Mouse (Mus musculus) heart, embryonic 15.5 days (tissue): Measurements from ENCODE around the gene Atxn2. TPM values are rescaled to one million over a fixed set of nuclear protein-coding genes. Genes with fewer than 3 reads are reported as not detected.

Experiments used
- ATAC-seq: fragments of 200-750 bp; cut with Nextera tagmentation; replicated peaks from 2 replicates; pipeline ENCODE4 v1.8.0; 2017; ENCODE audit warnings: low read depth, moderate TSS enrichment; ENCODE audit not compliant: insufficient number of reproducible peaks, insufficient read depth, low FRiP score
- H3K27ac ChIP-seq: fragments of 300-500 bp; sonication (generic); 2 replicates; pipeline ENCODE4 v1.5.1; 2015; ENCODE audit warnings: mild to moderate bottlenecking, inconsistent platforms
- H3K27me3 ChIP-seq: fragments of 300-500 bp; sonication (generic); 2 replicates; pipeline ENCODE4 v1.6.1; 2015; ENCODE audit warnings: inconsistent platforms
- H3K36me3 ChIP-seq: fragments of 300-500 bp; sonication (generic); 2 replicates; pipeline ENCODE4 v1.6.1; 2015; ENCODE audit warnings: mild to moderate bottlenecking, inconsistent platforms
- H3K4me1 ChIP-seq: fragments of 300-500 bp; sonication (generic); replicated peaks from 2 replicates; pipeline ENCODE4 v1.6.1; 2015; ENCODE audit warnings: inconsistent platforms
- H3K4me2 ChIP-seq: fragments of 300-500 bp; sonication (generic); 2 replicates; pipeline ENCODE4 v1.6.1; 2015; ENCODE audit warnings: inconsistent platforms, mild to moderate bottlenecking, moderate library complexity
- H3K4me3 ChIP-seq: fragments of 300-500 bp; sonication (generic); 2 replicates; pipeline ENCODE4 v1.5.1; 2015; ENCODE audit warnings: mild to moderate bottlenecking, inconsistent platforms
- H3K9ac ChIP-seq: fragments of 300-500 bp; sonication (generic); 2 replicates; pipeline ENCODE4 v1.6.1; 2015; ENCODE audit warnings: mild to moderate bottlenecking, inconsistent platforms
- H3K9me3 ChIP-seq: fragments of 300-500 bp; sonication (generic); replicated peaks from 2 replicates; pipeline ENCODE4 v1.6.1; 2016; ENCODE audit warnings: inconsistent platforms
- WGBS: fragments of 180-500 bp; shearing (Covaris S2); methylation state at CpG from one replicate; pipeline ENCODE4 v1.1.7; 2015; ENCODE audit warnings: mixed read lengths; 5-methylcytosine and 5-hydroxymethylcytosine counted together
- polyA plus RNA-seq: library from polyadenylated mRNA; unstranded; fragments of >200 nt; fragmentation: Nextera tagmentation; extraction: Ambion mirVana; gene quantifications from 2 replicates; pipeline ENCODE4 v1.2.1, GENCODE M21; 2015

Atxn2 gene
- polyA plus RNA-seq, 1 experiment from 2014 or later, result 63.7 TPM

DNA sequence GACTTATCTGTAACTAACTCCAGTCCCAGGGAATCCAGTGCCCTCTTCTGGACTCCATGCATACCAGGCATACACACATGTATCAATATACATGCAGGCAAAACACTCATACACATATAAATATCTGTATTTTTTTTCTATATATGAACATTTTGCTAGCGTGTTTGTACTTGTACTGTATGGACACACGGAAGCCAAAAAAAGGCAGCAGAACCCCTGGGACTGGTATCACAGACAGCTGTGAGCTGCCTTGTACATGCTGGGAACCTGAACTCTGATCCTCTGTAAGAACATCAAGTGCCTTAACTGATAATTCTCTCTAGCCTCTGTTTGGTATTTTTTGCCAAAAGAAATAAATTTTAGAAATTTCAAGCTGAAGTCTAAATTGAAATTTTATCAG, 87.3 kb downstream of the Atxn2 start:
- no peaks in the 10 kb centered on the region for H3K9me3 ChIP-seq
- no peaks in the 10 kb centered on the region for H3K4me1 ChIP-seq
- H3K27ac ChIP-seq, result no peak overlapping the region
- no peak overlapping the region for H3K9ac ChIP-seq
- no peak overlapping the region for H3K4me2 ChIP-seq
- 95% methylated on average over 2 of the region's 2 CpGs for WGBS
- H3K4me3 ChIP-seq, result no peak overlapping the region
- no peaks in the 10 kb centered on the region for H3K27me3 ChIP-seq
- ATAC-seq, result no peak
- peaks cover 85% of the 10 kb centered on the region for H3K36me3 ChIP-seq

DNA sequence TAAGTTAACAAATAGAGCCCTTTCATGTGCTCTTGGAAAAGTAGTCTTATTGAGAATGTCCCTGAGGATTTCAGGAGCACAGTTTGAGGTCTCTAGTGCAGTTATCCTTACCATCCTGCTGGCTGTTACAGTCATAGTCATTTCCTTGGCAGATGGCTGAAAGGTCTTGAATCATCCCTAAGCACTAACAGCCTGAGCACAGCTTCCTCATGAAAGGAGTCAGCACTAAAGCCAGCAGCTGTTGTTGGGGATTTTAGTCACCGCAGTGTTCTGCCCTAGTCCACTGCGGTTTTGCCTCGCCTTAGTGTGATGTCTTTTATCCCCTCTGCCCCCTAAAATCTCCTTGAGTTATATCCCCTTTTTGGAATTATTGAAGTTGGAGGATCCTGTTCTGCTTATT, 96.0 kb downstream of the Atxn2 start:
- no peaks in the 10 kb centered on the region for H3K9me3 ChIP-seq
- peaks cover 52% of the 10 kb centered on the region for H3K36me3 ChIP-seq
- H3K9ac ChIP-seq, result no peak overlapping the region
- H3K27me3 ChIP-seq, result no peaks in the 10 kb centered on the region
- H3K4me2 ChIP-seq, result no peak overlapping the region
- H3K27ac ChIP-seq, result no peak overlapping the region
- peaks cover 32% of the 10 kb centered on the region for H3K4me1 ChIP-seq
- no peak overlapping the region for H3K4me3 ChIP-seq
- no peak for ATAC-seq
- 78% methylated on average over 3 of the region's 3 CpGs for WGBS

- peaks cover 53% of the 10 kb centered on the region for H3K36me3 ChIP-seq
- WGBS, result 85% methylated on average over 2 of the region's 2 CpGs
Measured at GRCm38 (mm10) chr5:121808202-121808601, 97.1 kb downstream of the Atxn2 start.

DNA sequence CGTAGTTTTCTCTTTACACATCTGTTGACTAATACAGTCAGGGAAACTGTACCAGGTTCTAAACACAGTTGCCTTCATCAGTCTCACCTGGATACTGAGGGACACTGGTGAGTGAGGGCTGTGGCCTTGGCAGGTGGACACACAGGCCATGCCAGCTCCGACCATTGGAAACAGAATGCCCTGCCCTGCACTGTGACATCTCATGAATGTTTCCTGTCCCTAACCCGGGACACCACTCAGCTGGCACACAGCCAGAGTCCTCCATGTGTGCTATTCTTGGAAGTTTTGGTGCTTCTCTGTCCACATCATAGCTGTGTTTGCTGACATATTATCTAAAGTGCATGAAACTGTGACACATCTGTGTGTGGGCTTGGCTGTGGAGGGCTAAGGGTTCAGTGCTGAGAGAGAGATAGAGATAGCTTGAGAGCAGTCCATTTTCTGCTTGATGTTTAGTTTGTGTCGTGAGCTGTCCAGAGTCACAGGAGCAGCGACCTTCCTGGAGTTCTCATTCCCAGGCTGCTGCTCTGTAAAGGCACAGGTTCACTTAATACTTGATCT, 98.6 kb downstream of the Atxn2 start:
- 0 out of 2 replicates have a peak overlapping the region, but pooled peaks have one; percentile 1 for H3K4me2 ChIP-seq
- H3K27me3 ChIP-seq, result no peaks in the 10 kb centered on the region

More at GRCm38 (mm10) chr5:121808202-121808601, 97.1 kb downstream of the Atxn2 start:
- H3K27me3 ChIP-seq, result no peaks in the 10 kb centered on the region
- no peaks in the 10 kb centered on the region for H3K9me3 ChIP-seq
- H3K9ac ChIP-seq, result no peak overlapping the region
- H3K4me2 ChIP-seq, result no peak overlapping the region
- no peak overlapping the region for H3K27ac ChIP-seq
- ATAC-seq, result no peak
- no peak overlapping the region for H3K4me3 ChIP-seq
- peaks cover 39% of the 10 kb centered on the region for H3K4me1 ChIP-seq

GRCm38 (mm10) chr5:121810331-121811151, 99.4 kb downstream of the Atxn2 start:
- H3K36me3 ChIP-seq, result peaks cover 54% of the 10 kb centered on the region
- H3K4me3 ChIP-seq, result no peak overlapping the region
- no peaks in the 10 kb centered on the region for H3K9me3 ChIP-seq
- peak overlapping the region; percentile 46 for H3K27ac ChIP-seq
- 0 out of 2 replicates have a peak overlapping the region, but pooled peaks have one; percentile 22 for H3K9ac ChIP-seq
- ATAC-seq, result no peak
- peaks cover 39% of the 10 kb centered on the region for H3K4me1 ChIP-seq
- H3K27me3 ChIP-seq, result no peaks in the 10 kb centered on the region
- 75% methylated on average over 17 of the region's 17 CpGs for WGBS
- 0 out of 2 replicates have a peak overlapping the region, but pooled peaks have one; percentile 1 for H3K4me2 ChIP-seq

More for the DNA sequence above, 98.6 kb downstream of the Atxn2 start:
- no peak overlapping the region for H3K9ac ChIP-seq
- H3K9me3 ChIP-seq, result no peaks in the 10 kb centered on the region
- peaks cover 57% of the 10 kb centered on the region for H3K36me3 ChIP-seq
- peak overlapping the region; percentile 46 for H3K27ac ChIP-seq
- peaks cover 39% of the 10 kb centered on the region for H3K4me1 ChIP-seq
- 25% methylated on average over 5 of the region's 5 CpGs for WGBS
- no peak overlapping the region for H3K4me3 ChIP-seq
- no peak for ATAC-seq

GRCm38 (mm10) chr5:121811485-121811931, 100.4 kb downstream of the Atxn2 start:
- 74% methylated on average over 5 of the region's 5 CpGs for WGBS
- H3K27ac ChIP-seq, result peak overlapping the region; percentile 4
- no peaks in the 10 kb centered on the region for H3K27me3 ChIP-seq

DNA sequence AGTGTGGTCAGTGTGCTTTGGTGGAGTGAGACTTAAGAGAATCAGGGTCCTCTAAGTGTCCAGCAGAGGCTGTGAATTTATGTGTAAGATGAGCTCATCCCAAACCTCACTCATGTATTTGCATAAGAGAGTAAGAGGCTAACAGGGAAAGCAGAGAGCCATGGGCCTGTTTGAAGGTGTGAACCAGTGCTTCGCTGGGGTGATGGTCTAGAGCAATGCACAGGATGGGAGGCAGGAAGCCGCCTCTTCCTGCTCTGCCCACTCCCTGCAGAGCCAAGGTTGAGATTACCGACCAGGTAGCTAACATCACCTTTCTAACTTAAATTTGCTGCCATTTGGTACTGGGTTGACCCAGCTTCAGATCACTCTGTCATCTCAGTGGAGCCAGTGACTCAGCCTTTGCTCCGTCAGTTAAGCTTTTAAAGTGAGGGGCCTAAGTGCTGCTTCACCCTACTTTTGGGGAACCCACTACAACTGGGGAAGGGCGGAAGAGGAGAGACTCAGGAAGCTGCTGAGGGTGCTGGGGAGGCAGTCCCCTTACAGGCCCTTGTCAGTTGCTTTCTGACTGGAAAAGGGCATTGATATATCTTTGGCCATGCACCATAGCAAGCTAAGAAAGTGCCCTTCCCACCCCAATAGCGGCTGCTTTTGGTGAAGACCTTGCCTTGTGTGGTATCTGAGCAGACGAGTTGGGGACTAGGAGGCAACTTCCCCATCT, 101.5 kb downstream of the Atxn2 start:
- Histone ChIP-seq H3K4me2 (no peak overlapping the region), H3K27me3 (no peaks in the 10 kb centered on the region), H3K4me3 (no peak overlapping the region), H3K27ac (0 out of 2 replicates have a peak overlapping the region, but pooled peaks have one; percentile 4), H3K36me3 (peaks cover 65% of the 10 kb centered on the region), H3K9me3 (no peaks in the 10 kb centered on the region), H3K4me1 (peaks cover 35% of the 10 kb centered on the region), H3K9ac (no peak overlapping the region)
- 74% methylated on average over 7 of the region's 7 CpGs for WGBS
- no peak for ATAC-seq

More at GRCm38 (mm10) chr5:121811485-121811931, 100.4 kb downstream of the Atxn2 start:
- peaks cover 56% of the 10 kb centered on the region for H3K36me3 ChIP-seq
- H3K4me1 ChIP-seq, result peaks cover 39% of the 10 kb centered on the region
- ATAC-seq, result no peak
- H3K9ac ChIP-seq, result no peak overlapping the region
- H3K4me3 ChIP-seq, result no peak overlapping the region
- H3K9me3 ChIP-seq, result no peaks in the 10 kb centered on the region
- H3K4me2 ChIP-seq, result no peak overlapping the region

- no peak overlapping the region for H3K4me3 ChIP-seq
- H3K36me3 ChIP-seq, result peaks cover 70% of the 10 kb centered on the region
- H3K9me3 ChIP-seq, result no peaks in the 10 kb centered on the region
- H3K27me3 ChIP-seq, result no peaks in the 10 kb centered on the region
- H3K4me1 ChIP-seq, result peaks cover 35% of the 10 kb centered on the region
- H3K27ac ChIP-seq, result no peak overlapping the region
- 82% methylated on average over 10 of the region's 10 CpGs for WGBS
- no peak for ATAC-seq
- no peak overlapping the region for H3K4me2 ChIP-seq
- no peak overlapping the region for H3K9ac ChIP-seq
Measured at GRCm38 (mm10) chr5:121813744-121814143, 102.6 kb downstream of the Atxn2 start.

DNA sequence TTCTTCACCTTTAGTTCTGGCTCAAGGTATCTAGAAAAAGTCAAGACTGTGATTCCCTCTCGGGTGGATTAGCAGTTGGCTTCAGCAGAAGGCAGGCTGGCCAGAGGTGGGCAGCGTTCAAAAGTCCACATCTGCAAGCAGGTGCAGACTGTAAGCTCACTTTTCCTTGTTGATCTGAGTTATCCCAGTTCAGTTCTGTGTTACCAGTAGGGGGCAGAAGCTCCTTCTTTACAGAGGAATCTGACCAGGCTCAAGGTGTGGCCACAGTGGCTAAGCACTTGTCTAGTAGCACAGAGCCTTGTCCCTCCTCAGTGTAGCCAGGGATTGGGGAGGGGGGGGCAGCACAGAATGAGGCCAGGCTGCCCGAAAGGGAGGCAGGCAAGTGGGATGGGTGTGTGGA, 103.9 kb downstream of the Atxn2 start:
- Histone ChIP-seq H3K36me3 (peaks cover 78% of the 10 kb centered on the region), H3K27me3 (no peaks in the 10 kb centered on the region), H3K4me3 (no peak overlapping the region), H3K9ac (no peak overlapping the region), H3K4me1 (peaks cover 36% of the 10 kb centered on the region), H3K9me3 (no peaks in the 10 kb centered on the region), H3K27ac (no peak overlapping the region), H3K4me2 (no peak overlapping the region)
- no peak for ATAC-seq
- 52% methylated on average over 3 of the region's 3 CpGs for WGBS

- Histone ChIP-seq H3K27me3 (no peaks in the 10 kb centered on the region), H3K4me3 (no peak overlapping the region), H3K36me3 (peaks cover 76% of the 10 kb centered on the region), H3K9ac (no peak overlapping the region), H3K9me3 (no peaks in the 10 kb centered on the region), H3K4me2 (no peak overlapping the region), H3K4me1 (peaks cover 36% of the 10 kb centered on the region), H3K27ac (no peak overlapping the region)
- no peak for ATAC-seq
- WGBS, result 72% methylated on average over 8 of the region's 8 CpGs
Measured at GRCm38 (mm10) chr5:121815867-121816380, 104.8 kb downstream of the Atxn2 start.

DNA sequence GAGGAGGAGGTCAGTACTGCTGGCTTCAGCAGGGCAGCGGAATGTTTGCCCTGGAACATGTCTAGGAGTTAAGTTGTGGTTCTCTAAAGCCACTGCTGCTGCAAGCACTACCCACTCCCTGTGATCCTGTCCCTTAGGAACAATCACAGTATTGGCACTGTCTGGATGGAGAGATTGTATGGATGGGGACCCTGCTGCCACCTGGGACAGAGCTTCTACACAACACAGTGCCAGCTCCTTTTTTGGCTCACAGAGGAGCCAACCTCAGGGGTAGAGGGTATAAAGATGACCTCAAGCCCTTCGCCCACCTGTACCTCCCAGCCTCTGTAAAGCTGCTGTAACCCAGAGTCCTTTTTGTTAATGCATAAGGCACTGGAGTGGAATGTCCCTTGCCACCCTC, 105.5 kb downstream of the Atxn2 start:
- WGBS, result 89% methylated on average over 2 of the region's 2 CpGs
- H3K9me3 ChIP-seq, result no peaks in the 10 kb centered on the region
- ATAC-seq, result no peak
- H3K4me2 ChIP-seq, result no peak overlapping the region
- no peak overlapping the region for H3K27ac ChIP-seq
- H3K9ac ChIP-seq, result no peak overlapping the region
- H3K4me1 ChIP-seq, result peaks cover 36% of the 10 kb centered on the region
- no peak overlapping the region for H3K4me3 ChIP-seq
- peaks cover 71% of the 10 kb centered on the region for H3K36me3 ChIP-seq
- no peaks in the 10 kb centered on the region for H3K27me3 ChIP-seq
